28 mouse cellular contexts compared by ENCODE assay signal in genomic region chr3:84173581-84174154, GRCm38 (mm10). TPM values are rescaled to one million over a fixed set of nuclear protein-coding genes. Genes with fewer than 3 reads are reported as not detected.
"Had no signal": no experiment of that assay in that cellular context is flagged by ENCODE, and none has a peak within 500 bp of the region (broad histone marks: within the 10 kb centered on the region; RNA-seq: fewer than 3 reads in every experiment).

Gm6525 (plus strand) TSS chr3:84174104.

- H3K9ac ChIP-seq: heart, embryonic 13.5 days; heart, embryonic 15.5 days; hindbrain, embryonic 13.5 days; hindbrain, embryonic 15.5 days; limb, embryonic 13.5 days; limb, embryonic 15.5 days; liver, embryonic 13.5 days; liver, embryonic 15.5 days; liver, postnatal 0 days had no signal

- H3K27ac ChIP-seq: gastrocnemius, adult 2 months; heart, adult 2 months; heart, embryonic 13.5 days; heart, embryonic 15.5 days; hindbrain, embryonic 13.5 days; hindbrain, postnatal 0 days; limb, embryonic 13.5 days; limb, embryonic 15.5 days; liver, embryonic 13.5 days; liver, embryonic 15.5 days had no signal

- H3K4me2 ChIP-seq: heart, embryonic 11.5 days; heart, embryonic 13.5 days; heart, embryonic 15.5 days; hindbrain, embryonic 13.5 days; hindbrain, embryonic 15.5 days; limb, embryonic 13.5 days; limb, embryonic 15.5 days; liver, embryonic 13.5 days; liver, embryonic 15.5 days had no signal

- DNase-seq: gastrocnemius, adult 2 months; gastrocnemius, postnatal 10 days; gastrocnemius, postnatal 25 days; heart, adult 11 months; heart, adult 2 months; heart, postnatal 14 days; heart, postnatal 36 days; kidney, adult 18-20 months; kidney, adult 8-10 months; kidney, postnatal 14 days; kidney, postnatal 36 days; layer of hippocampus, adult 9-11 months; layer of hippocampus, postnatal 36 days; left cerebral cortex, postnatal 4 days; liver, embryonic 13.5 days; liver, postnatal 0 days had no signal

- H3K4me3 ChIP-seq: gastrocnemius, adult 2 months; heart, adult 2 months; heart, embryonic 13.5 days; heart, embryonic 15.5 days; hindbrain, embryonic 13.5 days; hindbrain, embryonic 15.5 days; limb, embryonic 13.5 days; limb, embryonic 15.5 days; liver, embryonic 13.5 days; liver, embryonic 15.5 days had no signal

- H3K27me3 ChIP-seq: heart, embryonic 13.5 days; heart, embryonic 15.5 days; hindbrain, embryonic 13.5 days; hindbrain, embryonic 15.5 days; limb, embryonic 13.5 days; limb, embryonic 15.5 days; liver, embryonic 13.5 days; liver, embryonic 15.5 days had no signal

- ATAC-seq: hindbrain, postnatal 0 days; intestine, embryonic 16.5 days; liver, postnatal 0 days had no signal

- H3K4me1 ChIP-seq: heart, embryonic 13.5 days; heart, embryonic 15.5 days; hindbrain, embryonic 15.5 days; limb, embryonic 13.5 days; limb, embryonic 15.5 days; liver, embryonic 13.5 days; liver, embryonic 15.5 days had no signal

- H3K9me3 ChIP-seq: heart, embryonic 13.5 days; heart, embryonic 15.5 days; hindbrain, embryonic 13.5 days; hindbrain, embryonic 15.5 days; limb, embryonic 13.5 days; limb, embryonic 15.5 days; liver, embryonic 13.5 days; liver, embryonic 15.5 days had no signal

- H3K36me3 ChIP-seq: heart, embryonic 15.5 days; liver, embryonic 13.5 days; liver, embryonic 15.5 days had no signal

RNA-seq across cellular contexts. Expression of gene Gm6525, which starts in this region (rescaled TPM):
- polyA plus RNA-seq: heart, adult 2 months; heart, embryonic 11.5 days; large intestine, adult 2 months; liver, adult 2 months; liver, embryonic 13.5 days had no signal
